Mouse (Mus musculus) limb, embryonic 11.5 days (tissue): Measurements from ENCODE around the gene Ndufs1. TPM values are rescaled to one million over a fixed set of nuclear protein-coding genes. Genes with fewer than 3 reads are reported as not detected.

Experiments used
- ATAC-seq: fragments of 200-750 bp; cut with Nextera tagmentation; 2 replicates; pipeline ENCODE4 v1.8.0; 2017; ENCODE audit warnings: low read depth; ENCODE audit not compliant: insufficient number of reproducible peaks, low FRiP score, low TSS enrichment
- DNase-seq: peaks from one replicate; pipeline ENCODE4 v3.0.0-alpha.2; 2015; ENCODE audit warnings: low spot score
- H3K27ac ChIP-seq: fragments of 300-500 bp; sonication (generic); replicated peaks from 2 replicates; pipeline ENCODE4 v1.5.1; 2014; ENCODE audit warnings: low read depth, mild to moderate bottlenecking, low read length
- H3K27me3 ChIP-seq: fragments of 300-500 bp; sonication (generic); 2 replicates; pipeline ENCODE4 v1.6.1; 2014; ENCODE audit warnings: mild to moderate bottlenecking, low read length, mixed read lengths; ENCODE audit not compliant: control insufficient read depth, insufficient read depth
- H3K36me3 ChIP-seq: fragments of 300-500 bp; sonication (generic); 2 replicates; pipeline ENCODE4 v1.6.1; 2014; ENCODE audit warnings: mild to moderate bottlenecking, low read length, moderate library complexity, mixed read lengths; ENCODE audit not compliant: control insufficient read depth, insufficient read depth
- H3K4me1 ChIP-seq: fragments of 300-500 bp; sonication (generic); 2 replicates; pipeline ENCODE4 v1.6.1; 2014; ENCODE audit warnings: low read length, mixed read lengths; ENCODE audit not compliant: control insufficient read depth, insufficient read depth
- H3K4me2 ChIP-seq: fragments of 300-500 bp; sonication (generic); 2 replicates; pipeline ENCODE4 v1.6.1; 2014; ENCODE audit warnings: low read depth, mild to moderate bottlenecking, moderate library complexity; ENCODE audit not compliant: severe bottlenecking
- H3K4me3 ChIP-seq: fragments of 300-500 bp; sonication (generic); 2 replicates; pipeline ENCODE4 v1.5.1; 2014; ENCODE audit warnings: low read depth, low read length
- H3K9ac ChIP-seq: fragments of 300-500 bp; sonication (generic); 2 replicates; pipeline ENCODE4 v1.6.1; 2014; ENCODE audit warnings: mild to moderate bottlenecking, low read length
- H3K9me3 ChIP-seq: fragments of 300-500 bp; sonication (generic); 2 replicates; pipeline ENCODE4 v1.6.1; 2016; ENCODE audit warnings: low read length; ENCODE audit not compliant: control insufficient read depth
- WGBS: fragments of 180-500 bp; shearing (Covaris S2); extraction: QIAGEN DNeasy Blood & Tissue Kit; methylation state at CpG from one replicate; pipeline ENCODE4 v1.1.7; 2014; 5-methylcytosine and 5-hydroxymethylcytosine counted together
- polyA plus RNA-seq: library from polyadenylated mRNA; unstranded; fragments of >200 nt; fragmentation: Nextera tagmentation; extraction: Ambion mirVana; gene quantifications from 2 replicates; pipeline ENCODE4 v1.2.1, GENCODE M21; 2014

The Ndufs1 gene
- polyA plus RNA-seq, 1 experiment from 2014 or later, result 154 TPM

- H3K27ac ChIP-seq, result no peak overlapping the region
- H3K9me3 ChIP-seq, result no peaks in the 10 kb centered on the region
- H3K4me3 ChIP-seq, result no peak overlapping the region
- DNase-seq (no peak), ATAC-seq (no peak)
- H3K4me1 ChIP-seq, result peaks cover 5% of the 10 kb centered on the region
- 76% methylated on average over 3 of the region's 3 CpGs for WGBS
- no peak overlapping the region for H3K4me2 ChIP-seq
- H3K27me3 ChIP-seq, result no peaks in the 10 kb centered on the region
- H3K9ac ChIP-seq, result no peak overlapping the region
- no peaks in the 10 kb centered on the region for H3K36me3 ChIP-seq
Observed at GRCm38 (mm10) chr1:63134530-63134929, 42.1 kb downstream of the Ndufs1 start.

- DNase-seq (no peak), ATAC-seq (no peak)
- Histone ChIP-seq H3K9ac (no peak overlapping the region), H3K27ac (no peak overlapping the region), H3K9me3 (no peaks in the 10 kb centered on the region), H3K27me3 (no peaks in the 10 kb centered on the region), H3K4me2 (no peak overlapping the region), H3K4me3 (no peak overlapping the region), H3K36me3 (no peaks in the 10 kb centered on the region), H3K4me1 (peaks cover 5% of the 10 kb centered on the region)
- WGBS, result 90% methylated on average over 11 of the region's 11 CpGs
Observed at GRCm38 (mm10) chr1:63131766-63132165, 44.9 kb downstream of the Ndufs1 start.

- H3K9ac ChIP-seq, result no peak overlapping the region
- H3K4me3 ChIP-seq, result no peak overlapping the region
- H3K9me3 ChIP-seq, result no peaks in the 10 kb centered on the region
- H3K27ac ChIP-seq, result no peak overlapping the region
- ATAC-seq (no peak), DNase-seq (no peak)
- H3K4me2 ChIP-seq, result no peak overlapping the region
- H3K36me3 ChIP-seq, result no peaks in the 10 kb centered on the region
- 90% methylated on average over 2 of the region's 2 CpGs for WGBS
- H3K4me1 ChIP-seq, result peaks cover 5% of the 10 kb centered on the region
- no peaks in the 10 kb centered on the region for H3K27me3 ChIP-seq
Observed at GRCm38 (mm10) chr1:63130883-63131282, 45.8 kb downstream of the Ndufs1 start.

GRCm38 (mm10) chr1:63129857-63130690 lies 46.6 kb downstream of the Ndufs1 start:
- Histone ChIP-seq H3K27me3 (no peaks in the 10 kb centered on the region), H3K4me3 (peak overlapping the region; percentile 12), H3K4me1 (peaks cover 5% of the 10 kb centered on the region), H3K9me3 (no peaks in the 10 kb centered on the region), H3K4me2 (peak overlapping the region; percentile 35), H3K36me3 (no peaks in the 10 kb centered on the region; the same call in 1 of the 2 replicates), H3K27ac (no peak overlapping the region; the same call in 1 of the 2 replicates), H3K9ac (no peak overlapping the region)
- ATAC-seq (peak; percentile 58), DNase-seq (peak; percentile 37)
- 19% methylated on average over 18 of the region's 18 CpGs for WGBS

GRCm38 (mm10) chr1:63129273-63129672 lies 47.4 kb downstream of the Ndufs1 start:
- H3K36me3 ChIP-seq, result no peaks in the 10 kb centered on the region; the same call in none of the 2 replicates
- ATAC-seq (no peak), DNase-seq (no peak)
- H3K4me2 ChIP-seq, result no peak overlapping the region
- WGBS, result 73% methylated on average over 3 of the region's 3 CpGs
- no peaks in the 10 kb centered on the region for H3K9me3 ChIP-seq
- H3K27me3 ChIP-seq, result no peaks in the 10 kb centered on the region
- H3K27ac ChIP-seq, result no peak overlapping the region
- H3K4me3 ChIP-seq, result no peak overlapping the region
- peaks cover 5% of the 10 kb centered on the region for H3K4me1 ChIP-seq
- H3K9ac ChIP-seq, result no peak overlapping the region

GRCm38 (mm10) chr1:63126206-63126605 lies 50.4 kb downstream of the Ndufs1 start:
- peaks cover 5% of the 10 kb centered on the region for H3K4me1 ChIP-seq
- no peak overlapping the region for H3K27ac ChIP-seq
- H3K9ac ChIP-seq, result no peak overlapping the region
- 95% methylated on average over 3 of the region's 3 CpGs for WGBS
- no peaks in the 10 kb centered on the region for H3K9me3 ChIP-seq
- peaks cover 5% of the 10 kb centered on the region for H3K36me3 ChIP-seq
- H3K27me3 ChIP-seq, result no peaks in the 10 kb centered on the region
- ATAC-seq (no peak), DNase-seq (no peak)
- H3K4me3 ChIP-seq, result no peak overlapping the region
- no peak overlapping the region for H3K4me2 ChIP-seq

- H3K4me1 ChIP-seq, result no peaks in the 10 kb centered on the region
- DNase-seq (no peak), ATAC-seq (no peak)
- WGBS, result 86% methylated on average over 6 of the region's 6 CpGs
- H3K4me2 ChIP-seq, result no peak overlapping the region
- H3K9ac ChIP-seq, result no peak overlapping the region
- H3K27ac ChIP-seq, result no peak overlapping the region
- no peaks in the 10 kb centered on the region for H3K27me3 ChIP-seq
- no peak overlapping the region for H3K4me3 ChIP-seq
- H3K9me3 ChIP-seq, result no peaks in the 10 kb centered on the region
- H3K36me3 ChIP-seq, result peaks cover 18% of the 10 kb centered on the region
Observed at GRCm38 (mm10) chr1:63123823-63124450, 52.7 kb downstream of the Ndufs1 start.

GRCm38 (mm10) chr1:63122005-63122404 lies 54.6 kb downstream of the Ndufs1 start:
- Histone ChIP-seq H3K9me3 (no peaks in the 10 kb centered on the region), H3K27me3 (no peaks in the 10 kb centered on the region), H3K4me1 (no peaks in the 10 kb centered on the region), H3K27ac (no peak overlapping the region), H3K9ac (no peak overlapping the region), H3K36me3 (peaks cover 20% of the 10 kb centered on the region), H3K4me2 (no peak overlapping the region), H3K4me3 (no peak overlapping the region)
- ATAC-seq (no peak), DNase-seq (no peak)
- 98% methylated on average over 6 of the region's 6 CpGs for WGBS
